ENCODE assay signal across 10 mouse cellular contexts in the genomic region with DNA sequence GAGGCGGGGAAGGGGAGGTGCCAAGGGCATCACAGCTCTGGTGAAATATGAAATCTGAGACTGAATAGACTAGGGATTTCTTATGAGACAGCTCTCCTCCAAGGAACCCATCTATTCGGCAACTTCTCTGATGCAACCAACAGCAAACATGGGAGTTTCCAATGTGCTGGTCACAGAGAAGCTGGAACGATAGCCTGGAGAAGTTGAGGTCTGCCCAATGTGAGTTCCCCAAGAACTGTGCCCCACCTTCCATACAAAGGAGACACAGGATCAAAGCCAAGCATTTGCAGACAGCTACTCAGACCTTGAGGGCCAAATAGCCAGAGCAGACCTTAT. TPM values are rescaled to one million over a fixed set of nuclear protein-coding genes. Genes with fewer than 3 reads are reported as not detected.
A peak's percentile ranks its signal among the peaks of the same experiment; 100 is the strongest.
DNase-seq lines count a peak whose midpoint lies in the region; ATAC-seq and TF ChIP-seq lines count a peak whose summit lies in the region.
"Had no signal": no experiment of that assay in that cellular context is flagged by ENCODE, and none has a peak within 500 bp of the region (broad histone marks: within the 10 kb centered on the region; RNA-seq: fewer than 3 reads in every experiment).

No protein-coding gene starts in this region.

- ATAC-seq in liver, embryonic 12.5 days: no peak
- no peak for ATAC-seq in liver, embryonic 13.5 days (ENCODE audit: low read depth)
- ATAC-seq in midbrain, embryonic 15.5 days (replicated peaks): no peak

- no peak overlapping the region for H3K4me3 ChIP-seq in heart, adult 2 months
- no peak overlapping the region for H3K4me3 ChIP-seq in liver, adult 2 months (ENCODE audit: insufficient read depth, low read depth, low read length)
- no peak overlapping the region for H3K4me3 ChIP-seq in liver, embryonic 12.5 days
- H3K4me3 ChIP-seq in embryonic facial prominence, embryonic 10.5 days: no peak overlapping the region
- no peak overlapping the region for H3K4me3 ChIP-seq in liver, embryonic 13.5 days (replicated peaks)
- no peak overlapping the region for H3K4me3 ChIP-seq in midbrain, embryonic 15.5 days
- H3K4me3 ChIP-seq: embryonic facial prominence, embryonic 13.5 days; liver, embryonic 15.5 days had no signal

- 17% methylated on average over 3 of the region's 3 CpGs for WGBS in heart, adult 2 months
- WGBS in liver, adult 2 months: 41% methylated on average over 3 of the region's 3 CpGs
- 67% methylated on average over 3 of the region's 3 CpGs for WGBS in liver, embryonic 12.5 days (ENCODE audit: insufficient replicate concordance)
- WGBS in embryonic facial prominence, embryonic 10.5 days: 65% methylated on average over 3 of the region's 3 CpGs
- WGBS in liver, embryonic 13.5 days (ENCODE audit: insufficient replicate concordance): 60% methylated on average over 3 of the region's 3 CpGs
- 82% methylated on average over 3 of the region's 3 CpGs for WGBS in midbrain, embryonic 15.5 days

- no peaks in the 10 kb centered on the region for H3K27me3 ChIP-seq in heart, adult 2 months (ENCODE audit: control insufficient read depth, insufficient read depth, low read length)
- H3K27me3 ChIP-seq in liver, adult 2 months (ENCODE audit: control insufficient read depth, insufficient read depth, low read length): no peaks in the 10 kb centered on the region
- H3K27me3 ChIP-seq in liver, embryonic 12.5 days (replicated peaks): no peaks in the 10 kb centered on the region
- H3K27me3 ChIP-seq in embryonic facial prominence, embryonic 10.5 days (replicated peaks; ENCODE audit: low read depth, poor library complexity, severe bottlenecking): no peaks in the 10 kb centered on the region
- no peaks in the 10 kb centered on the region for H3K27me3 ChIP-seq in liver, embryonic 13.5 days
- no peaks in the 10 kb centered on the region for H3K27me3 ChIP-seq in midbrain, embryonic 15.5 days (replicated peaks)
- H3K27me3 ChIP-seq: embryonic facial prominence, embryonic 13.5 days; liver, embryonic 15.5 days had no signal

- DNase-seq in heart, adult 2 months: no peak
- DNase-seq in heart, adult 11 months: no peak
- no peak for DNase-seq in liver, adult 2 months (ENCODE audit: extremely low read depth, low read depth, low spot score)
- no peak for DNase-seq in embryonic facial prominence, embryonic 10.5 days (ENCODE audit: low spot score)
- no peak for DNase-seq in liver, embryonic 13.5 days
- no peak for DNase-seq in left cerebral cortex, adult 18-20 months (ENCODE audit: low spot score in 2 of 2)

- intact Hi-C loops in heart, adult 2 months (cut with DNase I): no loop called here

- H3K4me1 ChIP-seq in heart, adult 2 months (ENCODE audit: control insufficient read depth, insufficient read depth, low read length): peaks cover 41% of the 10 kb centered on the region
- H3K4me1 ChIP-seq in liver, adult 2 months (ENCODE audit: control insufficient read depth, insufficient read depth, low read length): peaks cover 8% of the 10 kb centered on the region; the same call in 1 of the 2 replicates
- peaks cover 26% of the 10 kb centered on the region for H3K4me1 ChIP-seq in liver, embryonic 12.5 days
- H3K4me1 ChIP-seq in embryonic facial prominence, embryonic 10.5 days: peaks cover 31% of the 10 kb centered on the region
- H3K4me1 ChIP-seq in liver, embryonic 13.5 days (replicated peaks): peaks cover 52% of the 10 kb centered on the region
- H3K4me1 ChIP-seq in midbrain, embryonic 15.5 days: no peaks in the 10 kb centered on the region

- H3K4me2 ChIP-seq in liver, embryonic 12.5 days: no peak overlapping the region
- H3K4me2 ChIP-seq in liver, embryonic 13.5 days: no peak overlapping the region
- no peak overlapping the region for H3K4me2 ChIP-seq in midbrain, embryonic 15.5 days
- H3K4me2 ChIP-seq: embryonic facial prominence, embryonic 13.5 days; liver, embryonic 15.5 days had no signal

- no peak for TF ChIP-seq CTCF in heart, adult 2 months (IDR thresholded peaks at IDR 0.05)
- no peak for TF ChIP-seq CTCF in liver, adult 2 months (IDR thresholded peaks at IDR 0.05; ENCODE audit: low read depth, low read length)

- H3K9ac ChIP-seq in heart, adult 2 months (ENCODE audit: low read depth, low read length): no peak overlapping the region
- H3K9ac ChIP-seq in liver, adult 2 months (ENCODE audit: low read depth, low read length): no peak overlapping the region
- no peak overlapping the region for H3K9ac ChIP-seq in liver, embryonic 12.5 days
- no peak overlapping the region for H3K9ac ChIP-seq in liver, embryonic 13.5 days
- no peak overlapping the region for H3K9ac ChIP-seq in midbrain, embryonic 15.5 days
- H3K9ac ChIP-seq: embryonic facial prominence, embryonic 13.5 days; liver, embryonic 15.5 days had no signal

- no peaks in the 10 kb centered on the region for H3K9me3 ChIP-seq in liver, embryonic 12.5 days (replicated peaks)
- no peaks in the 10 kb centered on the region for H3K9me3 ChIP-seq in embryonic facial prominence, embryonic 10.5 days
- no peaks in the 10 kb centered on the region for H3K9me3 ChIP-seq in liver, embryonic 13.5 days (replicated peaks)
- H3K9me3 ChIP-seq in midbrain, embryonic 15.5 days: no peaks in the 10 kb centered on the region
- H3K9me3 ChIP-seq: embryonic facial prominence, embryonic 13.5 days; liver, embryonic 15.5 days had no signal

- peaks cover 4% of the 10 kb centered on the region for H3K36me3 ChIP-seq in heart, adult 2 months (ENCODE audit: control insufficient read depth, insufficient read depth, low read length)
- no peaks in the 10 kb centered on the region for H3K36me3 ChIP-seq in liver, adult 2 months (ENCODE audit: control insufficient read depth, insufficient read depth, low read length)
- H3K36me3 ChIP-seq in liver, embryonic 12.5 days: no peaks in the 10 kb centered on the region
- peaks cover 8% of the 10 kb centered on the region; the same call in 1 of the 2 replicates for H3K36me3 ChIP-seq in embryonic facial prominence, embryonic 10.5 days (replicated peaks)
- H3K36me3 ChIP-seq in liver, embryonic 13.5 days: no peaks in the 10 kb centered on the region
- peaks cover 10% of the 10 kb centered on the region; the same call in 1 of the 2 replicates for H3K36me3 ChIP-seq in midbrain, embryonic 15.5 days (replicated peaks)
- H3K36me3 ChIP-seq: liver, embryonic 15.5 days had no signal

- no peaks in the 10 kb centered on the region for H3K79me2 ChIP-seq in heart, adult 2 months (replicated peaks; ENCODE audit: control insufficient read depth, insufficient read depth, low read length)
- H3K79me2 ChIP-seq in liver, adult 2 months (ENCODE audit: control insufficient read depth, insufficient read depth, low read length): no peaks in the 10 kb centered on the region

- no peak for TF ChIP-seq POLR2A in heart, adult 2 months (IDR thresholded peaks at IDR 0.05; ENCODE audit: insufficient read depth, low read depth, low read length)
- TF ChIP-seq POLR2A in liver, adult 2 months (IDR thresholded peaks at IDR 0.05; ENCODE audit: extremely low read depth, insufficient read depth, low read length): no peak

- TF ChIP-seq EP300 in heart, adult 2 months (IDR thresholded peaks at IDR 0.05; ENCODE audit: insufficient read depth, low read depth, low read length): no peak

- H3K27ac ChIP-seq in heart, adult 2 months: peak overlapping the region; percentile 79
- H3K27ac ChIP-seq in liver, adult 2 months (replicated peaks; ENCODE audit: insufficient read depth, low read depth, low read length): peak overlapping the region; percentile 34; the same call in 1 of the 2 replicates
- no peak overlapping the region; the same call in 1 of the 2 replicates for H3K27ac ChIP-seq in liver, embryonic 12.5 days
- peak overlapping the region; percentile 81; the same call in 1 of the 2 replicates for H3K27ac ChIP-seq in embryonic facial prominence, embryonic 10.5 days (replicated peaks)
- H3K27ac ChIP-seq in liver, embryonic 13.5 days: peak overlapping the region; percentile 34; the same call in 1 of the 2 replicates
- H3K27ac ChIP-seq in midbrain, embryonic 15.5 days: no peak overlapping the region
- H3K27ac ChIP-seq: liver, embryonic 15.5 days had no signal

RNA-seq across cellular contexts. Expression of gene Scn3b, which starts 52.6 kb away (rescaled TPM):
- 1 to 10 TPM in 1 of 2 experiments, under 1 TPM in 1; 0.70 to 2.0 TPM for total RNA-seq in heart, adult 2 months (2021)
- polyA plus RNA-seq in heart, adult 2 months (2012; rRNA removed): 0.91 and 0.96 TPM in 2 replicates
- total RNA-seq in liver, adult 2 months (2014; rRNA removed): 0.09 and 0.13 TPM in 2 replicates
- polyA plus RNA-seq in liver, adult 2 months (2012; rRNA removed): 0.02 TPM in 1 of 2 replicates, not detected in the other
- 0.12 and 0.55 TPM in 2 replicates for polyA plus RNA-seq in liver, embryonic 12.5 days (2016; fragmentation: Nextera tagmentation; extraction: Ambion mirVana)
- polyA plus RNA-seq in embryonic facial prominence, embryonic 10.5 days (2016; fragmentation: Nextera tagmentation; extraction: Ambion mirVana): 2.2 and 2.7 TPM in 2 replicates
- polyA plus RNA-seq in liver, embryonic 13.5 days (2015; fragmentation: Nextera tagmentation; extraction: Ambion mirVana): 0.30 and 0.41 TPM in 2 replicates
- polyA plus RNA-seq in midbrain, embryonic 15.5 days (2015; fragmentation: Nextera tagmentation; extraction: Ambion mirVana): 156 and 169 TPM in 2 replicates
- total RNA-seq in left cerebral cortex, adult 18-20 months (2021): 100 to 1,000 TPM; 115 to 118 TPM

Comparison
In these comparisons a context has a peak if more than half of its experiments do, and no peak if none do; other contexts are left out.
1. H3K27ac ChIP-seq: peak in heart, adult 2 months (single experiment), liver, adult 2 months (single experiment), embryonic facial prominence, embryonic 10.5 days (single experiment) and liver, embryonic 13.5 days (single experiment); none in liver, embryonic 12.5 days (single experiment) and midbrain, embryonic 15.5 days (single experiment).
2. RNA of gene Scn3b, which starts 52.6 kb away (polyA plus RNA-seq): 156 to 169 TPM in midbrain, embryonic 15.5 days; 2.2 to 2.7 TPM in embryonic facial prominence, embryonic 10.5 days, 0.91 to 0.96 TPM in heart, adult 2 months, 0.30 to 0.41 TPM in liver, embryonic 13.5 days, 0.12 to 0.55 TPM in liver, embryonic 12.5 days and 0.02 TPM in liver, adult 2 months; every median in the first group is over 10 times any median in the second.